Mouse (Mus musculus) bone marrow macrophage, adult 2 months (primary cell): ENCODE data around the gene Ptbp1.

Experiments used
- CTCF ChIP-seq: IDR thresholded peaks from 2 replicates; pipeline ENCODE4 v1.5.1; 2012; ENCODE audit warnings: low read depth, mild to moderate bottlenecking, low read length, moderate library complexity
- POLR2A ChIP-seq: IDR thresholded peaks from 2 replicates; pipeline ENCODE4 v1.6.1; 2012; ENCODE audit warnings: mild to moderate bottlenecking, low read depth, low read length, borderline replicate concordance

- no peak for TF ChIP-seq CTCF
- TF ChIP-seq POLR2A = no peak
Measured at GRCm38 (mm10) chr10:79886611-79887010, 32.4 kb downstream of the Ptbp1 start.
